Mouse (Mus musculus) cerebellum, adult 2 months (tissue): ENCODE results near the gene Bcl2a1b.
"Not testable (repeated sequence)": the region's sequence is repeated elsewhere in the genome, so short reads cannot be mapped to it uniquely, and the experiment has no call there.

Source experiments
- CTCF ChIP-seq: fragments of 200-500 bp; IDR thresholded peaks from 2 replicates; pipeline ENCODE4 v1.5.1; 2011; ENCODE audit warnings: low read depth, mild to moderate bottlenecking, control low read depth, low read length, moderate library complexity, borderline replicate concordance; ENCODE audit not compliant: insufficient read depth
- POLR2A ChIP-seq: fragments of 200-500 bp; IDR thresholded peaks from 2 replicates; pipeline ENCODE4 v1.6.1; 2011; ENCODE audit warnings: low read length, control low read depth, borderline replicate concordance; ENCODE audit not compliant: insufficient read depth

DNA sequence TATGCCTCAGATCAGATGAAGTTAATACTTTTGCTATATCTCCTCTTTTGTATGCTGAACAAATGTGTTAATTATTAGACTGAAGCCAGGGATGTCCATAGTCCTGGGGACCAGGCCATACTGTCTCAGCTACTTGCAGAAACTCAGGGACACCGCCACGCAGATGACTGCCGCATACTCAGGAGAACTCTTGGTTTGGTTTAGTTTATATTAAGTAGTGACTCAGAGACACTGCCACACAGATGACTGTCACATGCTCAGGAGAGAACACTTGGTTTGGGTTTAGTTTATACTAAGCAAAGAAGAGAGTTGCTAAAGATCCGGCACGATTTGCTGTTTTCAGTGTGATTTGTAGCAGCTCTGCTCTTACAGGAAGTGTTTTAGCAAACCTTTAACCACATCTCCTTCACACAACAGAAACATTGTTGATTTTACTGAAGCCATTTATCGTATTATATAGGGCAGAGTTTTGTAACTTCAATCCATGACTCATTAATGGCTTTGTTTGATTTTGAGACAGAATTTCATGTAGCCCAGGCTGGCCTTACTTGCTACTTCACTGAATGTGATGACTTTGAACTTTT is 21.8 kb downstream of the Bcl2a1b start:
- not testable (repeated sequence) for TF ChIP-seq CTCF, POLR2A
